Mouse (Mus musculus) liver, adult 2 months (tissue): ENCODE results near the gene Dnmbp.

Experiments
- CTCF ChIP-seq: fragments of 200-500 bp; IDR thresholded peaks from 2 replicates; pipeline ENCODE4 v1.5.1; 2011; ENCODE audit warnings: low read depth, low read length, control low read depth
- POLR2A ChIP-seq: fragments of 200-500 bp; IDR thresholded peaks from 2 replicates; pipeline ENCODE4 v1.6.1; 2011; ENCODE audit warnings: low read length, control low read depth; ENCODE audit not compliant: insufficient read depth; ENCODE audit errors: extremely low read depth

DNA sequence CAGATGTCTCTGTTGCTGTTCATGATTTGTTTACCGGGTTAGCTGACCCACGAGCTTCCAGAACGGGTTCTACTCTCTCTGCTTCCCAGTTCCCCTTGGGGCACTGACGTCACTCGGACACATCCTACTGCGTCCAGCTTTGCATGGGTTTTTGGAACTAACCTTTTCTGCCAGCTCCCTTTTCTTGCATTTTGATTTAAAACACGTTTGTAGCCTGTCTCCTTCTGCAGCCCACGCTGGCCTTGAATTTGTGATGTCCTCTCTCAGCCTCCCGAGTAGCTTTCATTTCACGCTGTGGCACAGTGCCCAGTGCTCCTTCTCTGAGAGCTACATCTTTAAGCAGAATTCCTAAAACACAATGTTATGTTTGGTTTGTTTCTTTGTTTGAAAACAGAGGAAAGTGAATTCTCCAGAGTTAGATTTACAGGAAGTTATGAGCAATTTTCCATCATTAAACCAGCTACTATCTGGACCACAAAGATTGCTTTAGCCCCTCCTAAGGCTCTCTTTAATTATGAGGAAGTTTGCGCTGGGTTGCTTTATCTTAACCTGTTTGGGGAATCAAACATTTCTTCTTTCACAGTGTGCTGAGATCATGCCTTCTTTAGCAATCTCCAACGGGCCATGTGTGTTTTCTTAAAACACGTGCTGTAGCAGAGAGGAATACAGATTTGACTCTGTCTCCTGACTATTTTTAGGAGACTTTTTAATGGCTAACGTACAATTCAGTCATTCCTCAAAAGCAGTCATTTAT, 124.2 kb downstream of the Dnmbp start:
- TF ChIP-seq CTCF (no peak), POLR2A (no peak)
